In the genomic region with DNA sequence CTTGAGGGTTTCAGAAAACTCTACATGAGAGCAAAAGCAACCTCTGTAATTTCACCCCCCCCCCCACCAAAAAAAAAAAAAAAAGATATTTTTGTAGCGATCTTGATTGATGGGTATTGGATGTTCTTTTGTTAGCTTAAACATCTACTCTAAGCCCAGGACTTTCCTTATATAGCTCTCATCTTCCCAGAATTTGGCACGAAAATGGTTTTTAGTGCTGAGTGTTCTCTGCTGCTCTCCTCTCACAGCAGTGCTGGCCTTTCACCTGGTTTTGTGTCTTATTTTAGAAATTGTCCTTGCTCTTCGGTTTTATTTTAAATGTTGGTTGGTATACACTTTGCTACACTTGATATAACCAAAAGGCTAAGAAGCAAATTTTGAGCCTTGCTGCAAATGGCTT, we compare ENCODE assay signal across 15 mouse cellular contexts.
DNase-seq lines count a peak whose midpoint lies in the region; ATAC-seq and TF ChIP-seq lines count a peak whose summit lies in the region.
"Had no signal": no experiment of that assay in that cellular context is flagged by ENCODE, and none has a peak within 500 bp of the region (broad histone marks: within the 10 kb centered on the region; RNA-seq: fewer than 3 reads in every experiment).

No protein-coding gene starts in this region.

- ATAC-seq in embryonic facial prominence, embryonic 14.5 days (ENCODE audit: low read depth), result no peak
- ATAC-seq in kidney, postnatal 0 days (replicated peaks; ENCODE audit: low FRiP score, low read depth), result no peak
- ATAC-seq in stomach, embryonic 15.5 days (ENCODE audit: insufficient read depth, low FRiP score, low read depth), result peak; percentile 50; the same call in 1 of the 2 replicates
- ATAC-seq in erythroid progenitor cell, adult 5-6 weeks (replicated peaks; ENCODE audit: low FRiP score, poor library complexity, severe bottlenecking), result no peak
- ATAC-seq: hindbrain, postnatal 0 days; midbrain, embryonic 16.5 days had no signal

- no peak overlapping the region for H3K9ac ChIP-seq in embryonic facial prominence, embryonic 14.5 days (ENCODE audit: low read depth, low read length)
- H3K9ac ChIP-seq in kidney, postnatal 0 days (ENCODE audit: low read depth, low read length), result no peak overlapping the region
- no peak overlapping the region for H3K9ac ChIP-seq in stomach, embryonic 15.5 days
- H3K9ac ChIP-seq: liver, embryonic 13.5 days had no signal

- peak; percentile 19 for DNase-seq in embryonic facial prominence, embryonic 14.5 days (ENCODE audit: low spot score)
- no peak for DNase-seq in embryonic facial prominence, embryonic 10.5 days (ENCODE audit: low spot score)
- DNase-seq in kidney, postnatal 0 days (ENCODE audit: low spot score), result peak; percentile 63
- no peak for DNase-seq in kidney, postnatal 10 days
- DNase-seq in brain, adult 2 months (ENCODE audit: low read depth, low spot score), result peak; percentile 58
- no peak for DNase-seq in ovary, postnatal 14 days (ENCODE audit: low spot score)
- DNase-seq: adrenal gland, adult 8-10 months; liver, embryonic 13.5 days; right cerebral cortex, postnatal 14 days; thymus, postnatal 14 days had no signal

- H3K9me3 ChIP-seq in embryonic facial prominence, embryonic 14.5 days (ENCODE audit: control insufficient read depth, low read length), result no peaks in the 10 kb centered on the region
- 0 out of 2 replicates have a peak, but pooled peaks cover 5% of the 10 kb centered on the region for H3K9me3 ChIP-seq in embryonic facial prominence, embryonic 10.5 days
- H3K9me3 ChIP-seq in kidney, postnatal 0 days (replicated peaks; ENCODE audit: low read length), result no peaks in the 10 kb centered on the region
- no peaks in the 10 kb centered on the region for H3K9me3 ChIP-seq in stomach, embryonic 15.5 days
- H3K9me3 ChIP-seq: limb, embryonic 10.5 days had no signal

- no peaks in the 10 kb centered on the region for H3K4me1 ChIP-seq in embryonic facial prominence, embryonic 14.5 days (ENCODE audit: control insufficient read depth, insufficient read depth, low read length)
- no peaks in the 10 kb centered on the region for H3K4me1 ChIP-seq in embryonic facial prominence, embryonic 10.5 days
- no peaks in the 10 kb centered on the region for H3K4me1 ChIP-seq in kidney, postnatal 0 days (replicated peaks; ENCODE audit: insufficient read depth, low read length)
- no peaks in the 10 kb centered on the region for H3K4me1 ChIP-seq in stomach, embryonic 15.5 days
- H3K4me1 ChIP-seq: limb, embryonic 10.5 days had no signal

- no peak for TF ChIP-seq CTCF in kidney, postnatal 0 days (IDR thresholded peaks at IDR 0.05; ENCODE audit: low read depth)

- no peak overlapping the region for H3K4me2 ChIP-seq in embryonic facial prominence, embryonic 14.5 days (ENCODE audit: low read depth, low read length)
- H3K4me2 ChIP-seq in kidney, postnatal 0 days (ENCODE audit: low read length), result no peak overlapping the region
- H3K4me2 ChIP-seq in stomach, embryonic 15.5 days, result no peak overlapping the region
- H3K4me2 ChIP-seq: liver, embryonic 13.5 days had no signal

- no peaks in the 10 kb centered on the region for H3K36me3 ChIP-seq in embryonic facial prominence, embryonic 14.5 days (ENCODE audit: control insufficient read depth, insufficient read depth, low read length)
- H3K36me3 ChIP-seq in embryonic facial prominence, embryonic 10.5 days (replicated peaks), result peaks cover 16% of the 10 kb centered on the region
- H3K36me3 ChIP-seq in kidney, postnatal 0 days (ENCODE audit: insufficient read depth, low read length), result no peaks in the 10 kb centered on the region
- H3K36me3 ChIP-seq in stomach, embryonic 15.5 days, result no peaks in the 10 kb centered on the region

- WGBS in embryonic facial prominence, embryonic 14.5 days, result 73% methylated on average over 3 of the region's 3 CpGs
- WGBS in embryonic facial prominence, embryonic 10.5 days, result 87% methylated on average over 3 of the region's 3 CpGs
- WGBS in kidney, postnatal 0 days, result 60% methylated on average over 3 of the region's 3 CpGs
- 45% methylated on average over 3 of the region's 3 CpGs for WGBS in stomach, embryonic 15.5 days

- H3K27ac ChIP-seq in embryonic facial prominence, embryonic 14.5 days (replicated peaks; ENCODE audit: low read depth, low read length), result no peak overlapping the region
- no peak overlapping the region for H3K27ac ChIP-seq in embryonic facial prominence, embryonic 10.5 days (replicated peaks)
- H3K27ac ChIP-seq in kidney, postnatal 0 days, result no peak overlapping the region
- 0 out of 2 replicates have a peak overlapping the region, but pooled peaks have one; percentile 48 for H3K27ac ChIP-seq in stomach, embryonic 15.5 days
- H3K27ac ChIP-seq: hindbrain, postnatal 0 days; limb, embryonic 10.5 days; liver, embryonic 13.5 days had no signal

- H3K4me3 ChIP-seq in embryonic facial prominence, embryonic 14.5 days (ENCODE audit: low read depth, low read length), result no peak overlapping the region
- H3K4me3 ChIP-seq in embryonic facial prominence, embryonic 10.5 days, result no peak overlapping the region
- H3K4me3 ChIP-seq in kidney, postnatal 0 days (replicated peaks; ENCODE audit: low read depth, low read length), result no peak overlapping the region
- no peak overlapping the region for H3K4me3 ChIP-seq in stomach, embryonic 15.5 days (replicated peaks)
- H3K4me3 ChIP-seq: limb, embryonic 10.5 days; liver, embryonic 13.5 days had no signal

- H3K27me3 ChIP-seq in embryonic facial prominence, embryonic 14.5 days (replicated peaks; ENCODE audit: control insufficient read depth, insufficient read depth, low read length), result no peaks in the 10 kb centered on the region
- no peaks in the 10 kb centered on the region for H3K27me3 ChIP-seq in embryonic facial prominence, embryonic 10.5 days (replicated peaks; ENCODE audit: low read depth, poor library complexity, severe bottlenecking)
- no peaks in the 10 kb centered on the region for H3K27me3 ChIP-seq in kidney, postnatal 0 days (ENCODE audit: insufficient read depth, low read length)
- no peaks in the 10 kb centered on the region for H3K27me3 ChIP-seq in stomach, embryonic 15.5 days (replicated peaks)
- H3K27me3 ChIP-seq: liver, embryonic 13.5 days had no signal

Comparison
In these comparisons a context has a peak if more than half of its experiments do, and no peak if none do; other contexts are left out.
1. DNase-seq: peak in embryonic facial prominence, embryonic 14.5 days (single experiment), kidney, postnatal 0 days (single experiment) and brain, adult 2 months (single experiment); none in embryonic facial prominence, embryonic 10.5 days (single experiment), kidney, postnatal 10 days (single experiment) and ovary, postnatal 14 days (single experiment).